Mouse (Mus musculus): ENCODE data around the gene Syce1. TPM values are rescaled to one million over a fixed set of nuclear protein-coding genes. Genes with fewer than 3 reads are reported as not detected.

The Syce1 gene
- polyA plus RNA-seq (2017; shearing (Covaris generic)): 1 to 10 TPM in 1 of 2 experiments, under 1 TPM in 1; 0.32 to 1.6 TPM

GRCm38 (mm10) chr7:140787406-140788052 lies at the start of gene Syce1:
Gene Syce1, minus strand, starts transcription at chr7:140787852.

GRCm38 (mm10) chr7:140834968-140835757 lies 47.5 kb upstream of the Syce1 start, which contains the start of gene Urah:
Gene Urah, plus strand, starts transcription at chr7:140835018.

DNA sequence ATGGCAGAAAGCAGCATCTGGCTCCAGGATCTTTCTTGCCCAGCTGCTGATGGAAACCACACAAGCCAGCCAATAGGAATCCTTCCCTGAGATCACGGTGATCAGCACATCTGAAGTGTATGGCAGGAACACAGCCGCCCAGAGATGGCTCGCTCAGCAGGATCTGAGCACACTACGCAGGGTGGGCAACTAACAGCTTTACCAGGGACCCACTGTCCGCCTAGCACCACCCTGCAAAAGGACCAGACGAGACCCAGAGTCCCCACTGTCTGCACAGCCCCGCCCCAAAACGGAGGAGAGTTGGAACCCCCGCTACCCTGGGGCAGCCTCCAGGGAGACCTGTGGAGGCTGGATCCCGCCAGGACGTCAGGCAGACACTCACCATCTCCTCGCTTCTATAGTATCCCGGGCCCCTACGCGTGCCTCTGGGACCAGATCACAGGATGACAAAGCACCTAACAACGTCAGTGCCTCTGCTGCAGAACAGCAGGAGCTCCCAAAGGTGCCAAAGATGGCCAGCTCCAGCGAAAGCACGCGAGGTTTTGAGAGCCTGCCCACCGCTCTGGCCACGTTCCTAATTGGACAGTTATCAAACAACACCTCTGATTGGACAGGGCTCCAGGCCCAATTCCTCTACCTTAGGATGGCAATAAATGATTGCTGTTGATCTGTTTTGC lies 34.1 kb upstream of the Syce1 start, which contains the start of gene Zfp941:
Gene Zfp941, minus strand, starts transcription at position 526 of the 677 bp plus-strand sequence.

DNA sequence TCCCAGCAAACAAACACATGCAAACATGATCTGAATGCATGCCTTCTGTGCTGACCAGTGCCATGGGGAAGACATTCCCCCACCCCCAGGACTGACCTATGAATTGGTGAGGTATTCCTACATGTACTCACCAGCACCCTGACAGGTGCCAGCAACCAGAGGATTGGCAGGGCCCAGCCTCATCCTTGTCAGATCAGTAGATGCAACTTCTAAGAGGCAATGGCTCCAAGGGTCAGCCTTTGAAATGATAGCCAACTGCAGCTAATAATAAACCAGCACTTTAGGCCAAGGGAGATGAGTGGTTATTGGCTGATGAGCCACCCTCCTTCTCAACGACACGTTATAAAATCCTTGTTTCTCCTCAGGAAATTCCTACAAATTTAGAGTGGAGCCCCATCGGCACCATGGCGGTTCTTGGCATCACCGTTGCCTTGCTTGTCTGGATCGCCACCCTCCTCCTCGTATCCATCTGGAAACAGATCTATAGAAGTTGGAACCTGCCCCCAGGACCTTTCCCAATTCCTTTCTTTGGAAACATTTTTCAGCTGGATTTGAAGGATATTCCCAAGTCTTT lies 24.1 kb downstream of the Syce1 start, which contains the start of gene Cyp2e1:
Gene Cyp2e1, plus strand, starts transcription at position 293 of the 574 bp plus-strand sequence.

Other genes starting within 250 kb of the Syce1 start
- not detected for gene Olfr538, start 220.0 kb downstream of the Syce1 start, polyA plus RNA-seq (2017; shearing (Covaris generic))
- gene Olfr46, start 186.6 kb downstream of the Syce1 start, polyA plus RNA-seq (2017; shearing (Covaris generic)): under 1 TPM in 1 of 2 experiments, not detected in 1; 0.02 TPM
- gene Olfr61, start 158.9 kb downstream of the Syce1 start, polyA plus RNA-seq (2017; shearing (Covaris generic)): not detected
- gene Olfr53, start 141.4 kb downstream of the Syce1 start, polyA plus RNA-seq (2017; shearing (Covaris generic)): not detected
- under 1 TPM; 0.10 to 0.14 TPM for gene Olfr539, start 127.9 kb downstream of the Syce1 start, polyA plus RNA-seq (2017; shearing (Covaris generic))
- gene Olfr45, start 105.9 kb downstream of the Syce1 start, polyA plus RNA-seq (2017; shearing (Covaris generic)): under 1 TPM; 0.04 to 0.07 TPM
- under 1 TPM in 1 of 2 experiments, not detected in 1; 0.34 TPM for gene Olfr541, start 90.6 kb downstream of the Syce1 start, polyA plus RNA-seq (2017; shearing (Covaris generic))
- under 1 TPM in 1 of 2 experiments, not detected in 1; 0.26 TPM for gene Cyp2e1, start 24.1 kb downstream of the Syce1 start, polyA plus RNA-seq (2017; shearing (Covaris generic))
- gene Zfp941, start 34.3 kb upstream of the Syce1 start, polyA plus RNA-seq (2017; shearing (Covaris generic)): under 1 TPM; 0.11 to 0.17 TPM
- gene Urah, start 47.2 kb upstream of the Syce1 start, polyA plus RNA-seq (2017; shearing (Covaris generic)): not detected
- gene Scgb1c1, start 57.7 kb upstream of the Syce1 start, polyA plus RNA-seq (2017; shearing (Covaris generic)): not detected
- gene Odf3, start 60.0 kb upstream of the Syce1 start, polyA plus RNA-seq (2017; shearing (Covaris generic)): not detected
- gene Gm45785, start 68.5 kb upstream of the Syce1 start, polyA plus RNA-seq (2017; shearing (Covaris generic)): under 1 TPM in 1 of 2 experiments, not detected in 1; 0.43 TPM
- 100 to 1,000 TPM; 101 to 128 TPM for gene Ric8a, start 69.1 kb upstream of the Syce1 start, polyA plus RNA-seq (2017; shearing (Covaris generic))
- 10 to 100 TPM; 46.6 to 46.7 TPM for gene Bet1l, start 69.7 kb upstream of the Syce1 start, polyA plus RNA-seq (2017; shearing (Covaris generic))
- gene Psmd13, start 94.1 kb upstream of the Syce1 start, polyA plus RNA-seq (2017; shearing (Covaris generic)): 100 to 1,000 TPM; 232 to 235 TPM
- gene Sirt3, start 94.5 kb upstream of the Syce1 start, polyA plus RNA-seq (2017; shearing (Covaris generic)): 10 to 100 TPM in 1 of 2 experiments, 1 to 10 TPM in 1; 4.9 to 10.0 TPM
- gene Cox8b, start 112.6 kb upstream of the Syce1 start, polyA plus RNA-seq (2017; shearing (Covaris generic)): not detected
- under 1 TPM in 1 of 2 experiments, not detected in 1; 0.24 TPM for gene Nlrp6, start 133.1 kb upstream of the Syce1 start, polyA plus RNA-seq (2017; shearing (Covaris generic))
- 10 to 100 TPM; 20.0 to 39.9 TPM for gene Pgghg, start 153.5 kb upstream of the Syce1 start, polyA plus RNA-seq (2017; shearing (Covaris generic))
- gene Ifitm5, start 162.4 kb upstream of the Syce1 start, polyA plus RNA-seq (2017; shearing (Covaris generic)): under 1 TPM in 1 of 2 experiments, not detected in 1; 0.57 TPM
- not detected for gene Gm45717, start 168.1 kb upstream of the Syce1 start, polyA plus RNA-seq (2017; shearing (Covaris generic))
- 100 to 1,000 TPM in 1 of 2 experiments, 10 to 100 TPM in 1; 67.1 to 119 TPM for gene Ifitm2, start 168.1 kb upstream of the Syce1 start, polyA plus RNA-seq (2017; shearing (Covaris generic))
- gene Ifitm1, start 179.4 kb upstream of the Syce1 start, polyA plus RNA-seq (2017; shearing (Covaris generic)): 10 to 100 TPM in 1 of 2 experiments, 1 to 10 TPM in 1; 2.5 to 20.2 TPM
- gene Ifitm3, start 222.9 kb upstream of the Syce1 start, polyA plus RNA-seq (2017; shearing (Covaris generic)): 10 to 100 TPM; 14.6 to 31.5 TPM
- gene Ifitm6, start 230.1 kb upstream of the Syce1 start, polyA plus RNA-seq (2017; shearing (Covaris generic)): 1 to 10 TPM in 1 of 2 experiments, under 1 TPM in 1; 0.75 to 1.2 TPM
- gene Gm17387, start 241.3 kb upstream of the Syce1 start, polyA plus RNA-seq (2017; shearing (Covaris generic)): not detected

Data from activated CD4-positive, CD25-positive, alpha-beta regulatory T cell (primary cell).